In genomic region chr5:100054807-100055547, GRCm38 (mm10) we compare ENCODE assay signal across 17 mouse cellular contexts. TPM values are rescaled to one million over a fixed set of nuclear protein-coding genes. Genes with fewer than 3 reads are reported as not detected.
DNase-seq lines count a peak whose midpoint lies in the region; ATAC-seq and TF ChIP-seq lines count a peak whose summit lies in the region.
"Had no signal": no experiment of that assay in that cellular context is flagged by ENCODE, and none has a peak within 500 bp of the region (broad histone marks: within the 10 kb centered on the region; RNA-seq: fewer than 3 reads in every experiment).

No protein-coding gene starts in this region.

- H3K9ac ChIP-seq in MEL (ENCODE audit: control insufficient read depth, low read depth, low read length, poor library complexity, severe bottlenecking): no peak overlapping the region
- H3K9ac ChIP-seq in liver, embryonic 14.5 days (replicated peaks): no peak overlapping the region
- H3K9ac ChIP-seq: embryonic facial prominence, embryonic 12.5 days; hindbrain, embryonic 15.5 days had no signal

- no peak overlapping the region for H3K27ac ChIP-seq in MEL (ENCODE audit: control insufficient read depth, low read depth, low read length)
- no peak overlapping the region for H3K27ac ChIP-seq in liver, embryonic 14.5 days
- H3K27ac ChIP-seq: embryonic facial prominence, embryonic 12.5 days; hindbrain, embryonic 15.5 days; left cerebral cortex, adult 2 months; midbrain, embryonic 10.5 days had no signal

- 16% methylated on average over 11 of the region's 11 CpGs for WGBS in liver, embryonic 14.5 days (ENCODE audit: insufficient replicate concordance)

- H3K4me3 ChIP-seq in MEL (ENCODE audit: control insufficient read depth in 1 of 2, insufficient read depth in 1 of 2, low read depth in 2 of 2, low read length in 2 of 2): no peak overlapping the region
- no peak overlapping the region for H3K4me3 ChIP-seq in liver, embryonic 14.5 days (ENCODE audit: insufficient read depth in 1 of 2, low read depth in 2 of 2, low read length in 2 of 2)
- H3K4me3 ChIP-seq: embryonic facial prominence, embryonic 12.5 days; hindbrain, embryonic 15.5 days; left cerebral cortex, adult 2 months; midbrain, embryonic 10.5 days had no signal

- peaks cover 7 to 15% of the 10 kb centered on the region in 2 experiments; a peak in 3 of 4 replicates for H3K4me1 ChIP-seq in MEL (ENCODE audit: control insufficient read depth in 1 of 2, insufficient read depth in 2 of 2, low read length in 2 of 2)
- H3K4me1 ChIP-seq in liver, embryonic 14.5 days (replicated peaks; ENCODE audit: control insufficient read depth in 2 of 2, insufficient read depth in 2 of 2, low read length in 1 of 2): peaks cover 11 to 17% of the 10 kb centered on the region in 2 experiments

- 0 out of 2 replicates have a peak, but pooled peaks have one; percentile 42 for ATAC-seq in erythroblast, adult 5-6 weeks (replicated peaks; ENCODE audit: low FRiP score, poor library complexity, severe bottlenecking)
- ATAC-seq in liver, embryonic 14.5 days (ENCODE audit: insufficient read depth): peak; percentile 72
- ATAC-seq: Patski had no signal

- TF ChIP-seq RAD21 in MEL (IDR thresholded peaks at IDR 0.05; ENCODE audit: low read depth, low read length): no peak

- TF ChIP-seq POLR2A in MEL (IDR thresholded peaks at IDR 0.05; ENCODE audit: control insufficient read depth in 1 of 2, insufficient read depth in 1 of 2, low read depth in 1 of 2, low read length in 2 of 2, poor library complexity in 1 of 2): no peak

- peak; percentile 32 to 62; a peak in 2 of 4 replicates for TF ChIP-seq EP300 in MEL (IDR thresholded peaks at IDR 0.05; ENCODE audit: low read depth in 1 of 2, low read length in 2 of 2)
- peak; percentile 78 for TF ChIP-seq EP300 in liver, embryonic 14.5 days (IDR thresholded peaks at IDR 0.05; ENCODE audit: low read depth)

- H3K27me3 ChIP-seq in MEL (ENCODE audit: control insufficient read depth in 1 of 2, insufficient read depth in 2 of 2, low read length in 2 of 2): no peaks in the 10 kb centered on the region
- H3K27me3 ChIP-seq in liver, embryonic 14.5 days (ENCODE audit: control insufficient read depth, insufficient read depth, low read length): no peaks in the 10 kb centered on the region
- H3K27me3 ChIP-seq: embryonic facial prominence, embryonic 12.5 days; hindbrain, embryonic 15.5 days; Patski had no signal

- peaks cover 4 to 17% of the 10 kb centered on the region in 2 experiments for H3K36me3 ChIP-seq in MEL (ENCODE audit: control insufficient read depth in 1 of 2, insufficient read depth in 2 of 2, low read length in 2 of 2)
- H3K36me3 ChIP-seq in liver, embryonic 14.5 days (replicated peaks; ENCODE audit: control insufficient read depth, insufficient read depth, low read depth): peaks cover 2% of the 10 kb centered on the region; the same call in 1 of the 2 replicates

- intact Hi-C loops in heart, postnatal 36 days (cut with DNase I): no loop called here

- H3K9me3 ChIP-seq in MEL (replicated peaks; ENCODE audit: insufficient read depth, low read length): no peaks in the 10 kb centered on the region
- no peaks in the 10 kb centered on the region for H3K9me3 ChIP-seq in liver, embryonic 14.5 days (ENCODE audit: control insufficient read depth, low read length)
- H3K9me3 ChIP-seq: embryonic facial prominence, embryonic 12.5 days; hindbrain, embryonic 15.5 days; midbrain, embryonic 10.5 days had no signal

- peak; percentile 23 for DNase-seq in heart, postnatal 4 days
- DNase-seq in heart, postnatal 36 days: no peak
- peak; percentile 41 for DNase-seq in MEL (ENCODE audit: low read depth, low spot score)
- DNase-seq in liver, embryonic 14.5 days (ENCODE audit: low read depth in 3 of 3, low spot score in 3 of 3): no peak
- DNase-seq in thymus, postnatal 14 days: no peak
- DNase-seq in cerebellum, adult 18-20 months: no peak
- no peak for DNase-seq in layer of hippocampus, postnatal 25 days (ENCODE audit: extremely low spot score in 1 of 2, low spot score in 1 of 2)
- DNase-seq: cerebellum, postnatal 36 days; gastrocnemius, postnatal 36 days; lung, postnatal 10 days; right cerebral cortex, adult 18-20 months had no signal

- no peak for TF ChIP-seq CTCF in MEL (IDR thresholded peaks at IDR 0.05 in 2 of 3, conservative IDR thresholded peaks at IDR 0.05 in 1 of 3; ENCODE audit: control insufficient read depth in 1 of 3, insufficient read depth in 1 of 3, low read depth in 2 of 3, low read length in 3 of 3, poor library complexity in 1 of 3, severe bottlenecking in 1 of 3)
- no peak for TF ChIP-seq CTCF in liver, embryonic 14.5 days (IDR thresholded peaks at IDR 0.05; ENCODE audit: low read depth)

- H3K79me2 ChIP-seq in MEL (ENCODE audit: control insufficient read depth, insufficient read depth, low read length, poor library complexity): peaks cover 41% of the 10 kb centered on the region

- H3K4me2 ChIP-seq in liver, embryonic 14.5 days (ENCODE audit: low read depth): peak overlapping the region; percentile 1; the same call in 1 of the 2 replicates
- H3K4me2 ChIP-seq: embryonic facial prominence, embryonic 12.5 days; hindbrain, embryonic 15.5 days had no signal

TF ChIP-seq in MEL, 35 proteins besides CTCF, POLR2A, EP300 and RAD21:
- no peak for TF ChIP-seq NRF1 (IDR thresholded peaks at IDR 0.05; ENCODE audit: insufficient read depth, low read depth, low read length, poor library complexity, severe bottlenecking)
- TF ChIP-seq POLR2AphosphoS5 (IDR thresholded peaks at IDR 0.05; ENCODE audit: borderline replicate concordance, low read depth, low read length): no peak
- no peak for TF ChIP-seq ELF1 (IDR thresholded peaks at IDR 0.05; ENCODE audit: low read depth, low read length)
- 0 out of 2 replicates have a peak, but pooled peaks have one; percentile 17 for TF ChIP-seq MYB (IDR thresholded peaks at IDR 0.05; ENCODE audit: low read depth, low read length)
- TF ChIP-seq SMC3 (IDR thresholded peaks at IDR 0.05; ENCODE audit: low read depth, low read length): no peak
- no peak for TF ChIP-seq ZKSCAN1 (IDR thresholded peaks at IDR 0.05; ENCODE audit: low read depth, low read length)
- TF ChIP-seq E2F4 (IDR thresholded peaks at IDR 0.05; ENCODE audit: borderline replicate concordance, low read depth, low read length): no peak
- TF ChIP-seq USF1 (IDR thresholded peaks at IDR 0.05; ENCODE audit: low read depth, low read length): no peak
- no peak for TF ChIP-seq UBTF (IDR thresholded peaks at IDR 0.05; ENCODE audit: borderline replicate concordance, insufficient read depth, low read depth, low read length)
- no peak for TF ChIP-seq GABPA (IDR thresholded peaks at IDR 0.05; ENCODE audit: low read depth, low read length)
- TF ChIP-seq SIN3A (IDR thresholded peaks at IDR 0.05; ENCODE audit: low read length): no peak
- TF ChIP-seq GATA1 (IDR thresholded peaks at IDR 0.05; ENCODE audit: low read depth, low read length): no peak
- peak; percentile 43; the same call in 1 of the 2 replicates for TF ChIP-seq TCF12 (IDR thresholded peaks at IDR 0.05; ENCODE audit: low read depth, low read length)
- TF ChIP-seq ETS1 (IDR thresholded peaks at IDR 0.05; ENCODE audit: low read depth, low read length): no peak
- no peak for TF ChIP-seq USF2 (IDR thresholded peaks at IDR 0.05; ENCODE audit: borderline replicate concordance in 1 of 2, insufficient read depth in 1 of 2, low read depth in 1 of 2, low read length in 2 of 2)

RNA-seq across cellular contexts. Expression of gene Enoph1, which starts 15.2 kb away (rescaled TPM):
- total RNA-seq in heart, postnatal 4 days (2021): 10 to 100 TPM; 13.8 to 14.3 TPM
- total RNA-seq in heart, postnatal 36 days (2021): 1 to 10 TPM; 6.5 to 8.6 TPM
- total RNA-seq in MEL (2012; rRNA removed): 78.7 and 83.3 TPM in 2 replicates
- 10 to 100 TPM in 1 of 2 experiments, not detected in 1; 89.0 TPM for polyA plus RNA-seq in MEL (2012; ENCODE audit: insufficient read depth in 1 of 2, insufficient read length in 2 of 2, low read depth in 1 of 2, low replicate concordance in 2 of 2, missing spikeins in 1 of 2)
- total RNA-seq in erythroblast, adult 5-6 weeks (2015; ENCODE audit: low replicate concordance): 8.4 and 11.5 TPM in 2 replicates
- 3.8 and 7.2 TPM in 2 replicates for total RNA-seq in erythroblast, adult 5-6 weeks (2017; ENCODE audit: low replicate concordance)
- polyA plus RNA-seq in liver, embryonic 14.5 days (2012; rRNA removed): 9.5 and 14.3 TPM in 2 replicates
- polyA plus RNA-seq in liver, embryonic 14.5 days (2014; fragmentation: Nextera tagmentation; extraction: Ambion mirVana): 14.7 and 15.1 TPM in 2 replicates
- total RNA-seq in layer of hippocampus, postnatal 25 days (2021): 10 to 100 TPM; 50.2 to 54.9 TPM

RNA-seq across cellular contexts. Expression of gene Hnrnpdl, which starts 15.5 kb away (rescaled TPM):
- 100 to 1,000 TPM; 145 to 148 TPM for total RNA-seq in heart, postnatal 4 days (2021)
- 10 to 100 TPM; 60.2 to 70.6 TPM for total RNA-seq in heart, postnatal 36 days (2021)
- total RNA-seq in MEL (2012; rRNA removed): 140 and 153 TPM in 2 replicates
- 100 to 1,000 TPM in 1 of 2 experiments, not detected in 1; 239 TPM for polyA plus RNA-seq in MEL (2012; ENCODE audit: insufficient read depth in 1 of 2, insufficient read length in 2 of 2, low read depth in 1 of 2, low replicate concordance in 2 of 2, missing spikeins in 1 of 2)
- total RNA-seq in erythroblast, adult 5-6 weeks (2015; ENCODE audit: low replicate concordance): 78.4 and 82.3 TPM in 2 replicates
- total RNA-seq in erythroblast, adult 5-6 weeks (2017; ENCODE audit: low replicate concordance): 106 and 110 TPM in 2 replicates
- polyA plus RNA-seq in liver, embryonic 14.5 days (2012; rRNA removed): 77.5 and 115 TPM in 2 replicates
- polyA plus RNA-seq in liver, embryonic 14.5 days (2014; fragmentation: Nextera tagmentation; extraction: Ambion mirVana): 49.2 and 57.2 TPM in 2 replicates
- total RNA-seq in layer of hippocampus, postnatal 25 days (2021): 100 to 1,000 TPM; 161 to 197 TPM

Comparison
In these comparisons a context has a peak if more than half of its experiments do, and no peak if none do; other contexts are left out.
1. DNase-seq: peak in heart, postnatal 4 days (single experiment) and MEL (single experiment); none in heart, postnatal 36 days (0 of 2), liver, embryonic 14.5 days (0 of 3), thymus, postnatal 14 days (single experiment), cerebellum, adult 18-20 months (0 of 2) and layer of hippocampus, postnatal 25 days (0 of 2).